Mouse (Mus musculus) kidney, postnatal 0 days (tissue): Measurements from ENCODE around the gene Pcdh19. TPM values are rescaled to one million over a fixed set of nuclear protein-coding genes. Genes with fewer than 3 reads are reported as not detected.
"Not testable (repeated sequence)": the region's sequence is repeated elsewhere in the genome, so short reads cannot be mapped to it uniquely, and the experiment has no call there.

Experiments used
- ATAC-seq: fragments of 200-750 bp; cut with Nextera tagmentation; replicated peaks from 2 replicates; pipeline ENCODE4 v1.8.0; 2017; ENCODE audit warnings: low read depth, moderate number of reproducible peaks, moderate TSS enrichment, moderate library complexity; ENCODE audit not compliant: low FRiP score
- DNase-seq: peaks from one replicate; pipeline ENCODE4 v3.0.0-alpha.2; 2016; ENCODE audit warnings: low spot score
- H3K27ac ChIP-seq: fragments of 300-500 bp; sonication (generic); 2 replicates; pipeline ENCODE4 v1.5.1; 2014; ENCODE audit warnings: mild to moderate bottlenecking
- H3K27me3 ChIP-seq: fragments of 300-500 bp; sonication (generic); 2 replicates; pipeline ENCODE4 v1.6.1; 2014; ENCODE audit warnings: low read length, mixed read lengths; ENCODE audit not compliant: insufficient read depth
- H3K36me3 ChIP-seq: fragments of 300-500 bp; sonication (generic); 2 replicates; pipeline ENCODE4 v1.6.1; 2014; ENCODE audit warnings: low read length, mixed read lengths; ENCODE audit not compliant: insufficient read depth
- H3K4me1 ChIP-seq: fragments of 300-500 bp; sonication (generic); replicated peaks from 2 replicates; pipeline ENCODE4 v1.6.1; 2014; ENCODE audit warnings: antibody characterized with exemption, low read length, mixed read lengths; ENCODE audit not compliant: insufficient read depth
- H3K4me2 ChIP-seq: fragments of 300-500 bp; sonication (generic); 2 replicates; pipeline ENCODE4 v1.6.1; 2014; ENCODE audit warnings: mild to moderate bottlenecking, low read length, moderate library complexity, mixed read lengths
- H3K4me3 ChIP-seq: fragments of 300-500 bp; sonication (generic); replicated peaks from 2 replicates; pipeline ENCODE4 v1.5.1; 2014; ENCODE audit warnings: low read depth, low read length
- H3K9ac ChIP-seq: fragments of 300-500 bp; sonication (generic); 2 replicates; pipeline ENCODE4 v1.6.1; 2014; ENCODE audit warnings: low read depth, low read length
- H3K9me3 ChIP-seq: fragments of 300-500 bp; sonication (generic); replicated peaks from 2 replicates; pipeline ENCODE4 v1.6.1; 2016; ENCODE audit warnings: low read length, inconsistent platforms, mixed read lengths
- CTCF ChIP-seq: IDR thresholded peaks from 2 replicates; pipeline ENCODE4 v1.5.1; 2016; ENCODE audit warnings: antibody characterized with exemption, low read depth, mild to moderate bottlenecking, moderate library complexity
- WGBS: fragments of 180-500 bp; shearing (Covaris S2); extraction: QIAGEN DNeasy Blood & Tissue Kit; methylation state at CpG from one replicate; pipeline ENCODE4 v1.1.7; 2014; 5-methylcytosine and 5-hydroxymethylcytosine counted together
- polyA plus RNA-seq: library from polyadenylated mRNA; unstranded; fragments of >200 nt; fragmentation: Nextera tagmentation; extraction: Ambion mirVana; gene quantifications from 2 replicates; pipeline ENCODE4 v1.2.1, GENCODE M21; 2015

Gene Pcdh19
- polyA plus RNA-seq: 2.0 and 2.4 TPM in 2 replicates

GRCm38 (mm10) chrX:133688840-133689239, at the start of gene Pcdh19:
TSS of gene Pcdh19 (minus strand) at chrX:133688987.
- Histone ChIP-seq H3K9me3 (no peaks in the 10 kb centered on the region), H3K4me3 (peak within 1 kb of the TSS; percentile 51), H3K36me3 (no peaks in the 10 kb centered on the region), H3K27ac (no peak within 1 kb of the TSS), H3K27me3 (no peaks in the 10 kb centered on the region), H3K4me2 (peak within 1 kb of the TSS; percentile 79), H3K4me1 (no peaks in the 10 kb centered on the region), H3K9ac (peak within 1 kb of the TSS; percentile 37; the same call in 1 of the 2 replicates)
- DNase-seq (peak; percentile 86), ATAC-seq (peak; percentile 90)
- WGBS: 36% methylated on average over 23 of the region's 26 CpGs
- no peak for TF ChIP-seq CTCF

- 86% methylated on average over 2 of the region's 2 CpGs for WGBS
- ATAC-seq: no peak
- TF ChIP-seq CTCF: no peak
- no peak overlapping the region for H3K9ac ChIP-seq
- H3K36me3 ChIP-seq: no peaks in the 10 kb centered on the region
- H3K4me2 ChIP-seq: no peak overlapping the region
- no peaks in the 10 kb centered on the region for H3K4me1 ChIP-seq
- no peaks in the 10 kb centered on the region for H3K9me3 ChIP-seq
- DNase-seq: peak; percentile 4
- no peaks in the 10 kb centered on the region for H3K27me3 ChIP-seq
- no peak overlapping the region for H3K27ac ChIP-seq
- H3K4me3 ChIP-seq: no peak overlapping the region
These were observed 47.1 kb upstream of the Pcdh19 start for GRCm38 (mm10) chrX:133735871-133736270.

DNA sequence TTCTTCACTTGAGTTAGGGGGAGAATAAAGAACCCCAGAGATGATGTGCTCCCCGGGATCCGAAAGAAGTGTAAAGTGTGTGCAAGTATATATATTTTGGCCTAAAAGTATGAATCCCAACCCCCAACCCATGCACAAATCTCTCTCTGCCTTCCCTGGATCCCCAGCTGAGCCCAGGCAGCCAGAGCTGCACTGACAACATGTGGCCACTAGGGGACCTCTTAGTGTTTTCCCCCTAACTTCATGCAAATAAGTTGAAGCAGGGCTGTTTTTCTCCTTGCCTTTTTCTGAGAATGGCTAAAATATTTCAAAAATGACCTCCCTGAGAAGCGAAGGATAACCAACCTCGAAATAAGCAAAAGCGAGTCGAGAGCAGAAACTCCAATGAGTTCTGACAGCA, 46.2 kb upstream of the Pcdh19 start:
- 59% methylated on average over 6 of the region's 6 CpGs for WGBS
- no peaks in the 10 kb centered on the region for H3K27me3 ChIP-seq
- H3K36me3 ChIP-seq: no peaks in the 10 kb centered on the region
- ATAC-seq: no peak
- H3K27ac ChIP-seq: no peak overlapping the region
- H3K4me1 ChIP-seq: no peaks in the 10 kb centered on the region
- no peak overlapping the region for H3K4me2 ChIP-seq
- peak; percentile 18 for DNase-seq
- no peak overlapping the region for H3K9ac ChIP-seq
- no peak overlapping the region for H3K4me3 ChIP-seq
- H3K9me3 ChIP-seq: no peaks in the 10 kb centered on the region
- TF ChIP-seq CTCF: peak; percentile 69

GRCm38 (mm10) chrX:133721517-133721916, 32.7 kb upstream of the Pcdh19 start:
- 82% methylated on average over 3 of the region's 3 CpGs for WGBS
- no peak for TF ChIP-seq CTCF
- Histone ChIP-seq H3K36me3 (no peaks in the 10 kb centered on the region), H3K27ac (no peak overlapping the region), H3K9me3 (no peaks in the 10 kb centered on the region), H3K4me1 (no peaks in the 10 kb centered on the region), H3K4me2 (no peak overlapping the region), H3K9ac (no peak overlapping the region), H3K4me3 (no peak overlapping the region), H3K27me3 (no peaks in the 10 kb centered on the region)
- DNase-seq (no peak), ATAC-seq (no peak)

- Histone ChIP-seq H3K9me3 (no peaks in the 10 kb centered on the region), H3K27me3 (no peaks in the 10 kb centered on the region), H3K4me1 (no peaks in the 10 kb centered on the region), H3K27ac (no peak overlapping the region), H3K9ac (no peak overlapping the region), H3K4me2 (no peak overlapping the region), H3K36me3 (no peaks in the 10 kb centered on the region), H3K4me3 (no peak overlapping the region)
- no peak for TF ChIP-seq CTCF
- WGBS: 59% methylated on average over 2 of the region's 2 CpGs
- ATAC-seq (no peak), DNase-seq (no peak)
These were observed 21.8 kb upstream of the Pcdh19 start for GRCm38 (mm10) chrX:133710621-133711020.

- Histone ChIP-seq H3K27me3 (no peaks in the 10 kb centered on the region), H3K4me3 (no peak overlapping the region), H3K27ac (no peak overlapping the region), H3K9me3 (no peaks in the 10 kb centered on the region), H3K36me3 (no peaks in the 10 kb centered on the region), H3K4me2 (no peak overlapping the region), H3K9ac (no peak overlapping the region), H3K4me1 (no peaks in the 10 kb centered on the region)
- DNase-seq (no peak), ATAC-seq (no peak)
- WGBS: 85% methylated on average over 1 of the region's 1 CpGs
- TF ChIP-seq CTCF: no peak
These were observed 14.1 kb upstream of the Pcdh19 start for GRCm38 (mm10) chrX:133702902-133703301.

GRCm38 (mm10) chrX:133697871-133698270, 9.1 kb upstream of the Pcdh19 start:
- H3K27me3 ChIP-seq, H3K36me3 ChIP-seq, H3K4me3 ChIP-seq, H3K9ac ChIP-seq, H3K4me2 ChIP-seq, ATAC-seq, DNase-seq, H3K4me1 ChIP-seq, H3K27ac ChIP-seq, H3K9me3 ChIP-seq: not testable (repeated sequence)
- 81% methylated on average over 2 of the region's 4 CpGs for WGBS
